Mouse (Mus musculus): ENCODE measurements around the gene AC129217.1. TPM values are rescaled to one million over a fixed set of nuclear protein-coding genes. Genes with fewer than 3 reads are reported as not detected.

AC129217.1 gene
- polyA plus RNA-seq (2021; fragmentation: Nextera tagmentation) = not detected in 2 replicates
- long read RNA-seq, experiment 1 = 0 reads
- long read RNA-seq, experiment 2, partial matches to known transcripts = 0 of 27 reads
- long read RNA-seq, experiment 2, other reads (novel, unspliced or antisense) = 27 of 27 reads

GRCm38 (mm10) chr19:8829660-8830059 lies at the start of gene AC129217.1:
Gene AC129217.1 (plus strand): TSS chr19:8829773.

GRCm38 (mm10) chr19:8786008-8786781 lies 43.4 kb upstream of the AC129217.1 start, which contains the start of gene Taf6l:
Gene Taf6l (minus strand): TSS chr19:8786417.

DNA sequence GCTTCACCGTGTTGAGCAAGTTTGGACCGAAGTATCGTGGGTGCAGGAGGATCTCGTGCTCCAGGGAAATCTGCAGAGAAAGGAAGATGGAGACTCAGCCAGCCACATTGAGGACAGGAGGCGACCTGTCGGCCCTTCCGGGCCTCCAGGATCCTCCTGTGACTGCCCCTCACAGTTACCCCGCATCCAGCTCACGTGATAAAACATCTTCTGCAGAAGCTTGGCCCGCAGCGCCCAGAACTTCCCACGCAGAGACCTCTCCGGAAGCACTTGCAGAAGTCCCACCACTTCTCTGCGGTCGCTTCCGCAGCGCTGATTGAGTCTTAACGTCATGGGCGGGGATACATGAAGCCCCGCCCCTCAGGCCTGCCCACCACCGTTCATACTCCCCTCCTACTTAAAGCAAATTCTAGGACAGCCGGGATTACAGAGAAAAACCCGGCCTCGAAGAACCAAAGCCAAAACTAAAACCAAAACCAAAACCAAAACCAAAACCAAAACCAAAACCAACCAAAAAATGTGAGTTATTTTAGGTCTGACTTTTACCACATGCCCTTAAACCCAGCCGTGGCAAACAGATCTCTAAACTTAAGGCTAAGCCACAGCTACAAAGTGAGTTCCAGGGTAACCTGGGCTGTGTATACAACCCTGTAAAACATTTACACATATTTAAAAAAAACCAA lies 31.2 kb upstream of the AC129217.1 start, which contains the start of gene Polr2g:
TSS of gene Polr2g (minus strand) at position 314 of the 683 bp plus-strand sequence.

GRCm38 (mm10) chr19:8802130-8802821 lies 27.3 kb upstream of the AC129217.1 start, which contains the start of gene Zbtb3:
Gene Zbtb3 (plus strand): TSS chr19:8802555.

DNA sequence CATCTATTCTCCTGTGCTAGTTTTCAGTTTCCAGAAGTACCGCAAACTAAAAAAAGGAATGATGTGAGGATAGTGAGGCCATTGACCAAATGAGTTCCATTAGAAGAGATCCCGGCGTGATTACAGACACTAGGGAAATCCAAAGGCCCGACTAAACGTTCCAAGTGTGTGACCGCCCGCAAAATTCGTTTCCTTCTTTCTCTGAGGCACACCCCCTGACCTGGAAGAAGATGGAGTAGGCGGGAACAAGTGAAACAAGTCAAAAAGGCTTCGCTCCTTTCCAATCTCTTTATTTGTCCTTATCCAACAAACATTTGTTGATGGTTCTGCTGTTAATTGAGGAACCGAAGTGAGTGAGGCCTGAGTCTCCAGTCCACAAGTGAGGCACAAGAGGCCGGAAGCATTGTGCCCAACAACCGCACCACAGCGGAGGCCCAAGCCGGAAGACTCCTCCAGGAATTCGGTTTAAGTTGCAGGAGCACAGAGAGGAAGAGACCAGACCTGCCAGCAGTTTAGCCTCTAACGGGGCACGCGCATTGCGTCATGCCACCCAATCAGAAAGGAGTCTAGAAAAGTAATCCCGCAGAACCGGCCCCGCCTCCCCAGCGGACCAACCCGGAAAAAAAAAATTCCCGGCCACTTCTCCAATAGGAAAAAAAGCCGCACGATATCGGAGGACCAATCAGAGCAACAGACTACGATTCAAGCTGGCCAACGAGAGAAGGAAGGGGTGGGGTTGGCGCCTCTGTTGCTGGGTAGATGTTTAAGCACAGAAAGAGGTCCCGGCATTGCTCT lies 10.6 kb upstream of the AC129217.1 start, which contains the start of gene Ttc9c:
TSS of gene Ttc9c (minus strand) at position 533 of the 795 bp plus-strand sequence.

GRCm38 (mm10) chr19:8819596-8820423 lies 9.8 kb upstream of the AC129217.1 start, which contains the start of gene Hnrnpul2:
Gene Hnrnpul2 (plus strand): TSS chr19:8820010.

DNA sequence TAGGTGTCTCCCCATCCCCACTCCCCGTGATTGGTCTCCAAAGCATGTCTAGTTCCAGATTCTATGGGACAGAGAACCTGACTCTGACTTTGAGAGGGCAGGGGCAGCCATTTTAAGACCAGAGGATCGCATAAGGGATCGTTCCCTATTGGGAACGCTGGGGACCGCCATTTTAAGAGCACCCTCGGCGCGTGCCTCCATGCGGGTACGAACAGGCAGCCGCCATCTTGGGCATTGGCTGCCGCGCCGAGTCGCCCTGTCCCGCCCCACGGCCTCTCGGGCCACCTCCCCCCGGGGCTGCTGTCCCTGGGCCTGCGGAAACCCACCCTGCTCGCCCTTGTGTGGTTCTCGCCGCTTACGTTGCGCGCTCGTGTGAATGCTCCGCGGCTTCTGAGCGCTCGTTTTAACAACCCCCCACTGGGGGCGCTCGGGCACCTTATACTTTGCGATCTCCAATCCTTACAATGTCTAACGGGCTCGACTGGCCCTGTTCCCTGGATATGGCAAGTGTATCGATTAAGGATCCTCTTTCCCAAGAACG lies 7.7 kb downstream of the AC129217.1 start, which contains the start of gene Bscl2:
TSS of gene Bscl2 (plus strand) at position 217 of the 541 bp plus-strand sequence.

GRCm38 (mm10) chr19:8839103-8839907 lies 9.7 kb downstream of the AC129217.1 start, which contains the start of gene Gng3:
Gene Gng3 (minus strand): TSS chr19:8839194.

GRCm38 (mm10) chr19:8850402-8850901 lies 20.9 kb downstream of the AC129217.1 start, which contains the start of gene Lrrn4cl:
Gene Lrrn4cl (plus strand): TSS chr19:8850768.

DNA sequence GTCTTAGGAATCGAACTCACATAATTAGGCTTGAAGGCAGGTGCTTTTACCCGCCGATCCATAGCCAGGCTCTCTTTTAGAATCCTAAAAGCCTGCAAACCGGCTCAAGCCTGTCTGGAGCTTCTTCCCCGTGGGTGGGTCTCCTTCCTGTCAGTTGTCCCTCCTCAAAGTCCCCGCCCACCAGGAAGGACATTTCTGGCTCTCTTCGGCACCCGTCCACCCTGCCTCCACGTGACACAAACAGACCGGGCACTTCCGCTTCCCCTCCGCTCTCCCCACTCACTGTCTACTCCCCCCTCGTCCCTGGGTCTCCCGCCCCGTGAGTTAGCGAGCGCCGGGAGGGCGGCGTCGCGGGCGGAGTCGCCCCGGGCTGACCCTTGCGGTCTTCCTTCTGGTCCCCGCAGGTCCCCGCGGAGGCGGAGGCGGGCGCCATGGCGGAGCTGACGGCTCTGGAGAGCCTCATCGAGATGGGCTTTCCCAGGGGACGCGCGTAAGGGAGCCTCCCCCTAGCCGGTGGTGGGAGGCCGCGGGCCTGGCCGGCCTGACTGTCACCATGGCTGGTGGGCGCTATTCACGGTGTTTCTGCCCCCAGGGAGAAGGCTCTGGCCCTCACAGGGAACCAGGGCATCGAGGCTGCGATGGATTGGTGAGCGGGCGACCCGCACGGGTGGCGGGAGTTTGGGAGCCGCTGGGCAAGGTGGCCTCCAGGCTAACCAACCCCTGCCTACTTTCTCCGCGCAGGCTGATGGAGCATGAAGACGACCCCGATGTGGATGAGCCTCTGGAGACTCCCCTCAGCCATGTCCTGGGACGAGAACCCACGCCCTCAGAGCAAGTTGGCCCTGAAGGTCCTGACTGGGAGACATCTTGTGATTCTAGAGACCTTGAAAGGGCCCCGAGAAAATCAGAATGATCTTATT lies 42.0 kb downstream of the AC129217.1 start, which contains the start of gene Ubxn1:
TSS of gene Ubxn1 (plus strand) at position 230 of the 920 bp plus-strand sequence.

GRCm38 (mm10) chr19:8880311-8881033 lies 50.9 kb downstream of the AC129217.1 start, which contains the start of gene Uqcc3:
Gene Uqcc3 (minus strand): TSS chr19:8880923.

GRCm38 (mm10) chr19:8883616-8884015 lies 54.0 kb downstream of the AC129217.1 start, which contains the start of the genes Lbhd1 and Gm49403:
Gene Lbhd1 (plus strand): TSS chr19:8883732.
Gene Gm49403 (plus strand): TSS chr19:8883930.

DNA sequence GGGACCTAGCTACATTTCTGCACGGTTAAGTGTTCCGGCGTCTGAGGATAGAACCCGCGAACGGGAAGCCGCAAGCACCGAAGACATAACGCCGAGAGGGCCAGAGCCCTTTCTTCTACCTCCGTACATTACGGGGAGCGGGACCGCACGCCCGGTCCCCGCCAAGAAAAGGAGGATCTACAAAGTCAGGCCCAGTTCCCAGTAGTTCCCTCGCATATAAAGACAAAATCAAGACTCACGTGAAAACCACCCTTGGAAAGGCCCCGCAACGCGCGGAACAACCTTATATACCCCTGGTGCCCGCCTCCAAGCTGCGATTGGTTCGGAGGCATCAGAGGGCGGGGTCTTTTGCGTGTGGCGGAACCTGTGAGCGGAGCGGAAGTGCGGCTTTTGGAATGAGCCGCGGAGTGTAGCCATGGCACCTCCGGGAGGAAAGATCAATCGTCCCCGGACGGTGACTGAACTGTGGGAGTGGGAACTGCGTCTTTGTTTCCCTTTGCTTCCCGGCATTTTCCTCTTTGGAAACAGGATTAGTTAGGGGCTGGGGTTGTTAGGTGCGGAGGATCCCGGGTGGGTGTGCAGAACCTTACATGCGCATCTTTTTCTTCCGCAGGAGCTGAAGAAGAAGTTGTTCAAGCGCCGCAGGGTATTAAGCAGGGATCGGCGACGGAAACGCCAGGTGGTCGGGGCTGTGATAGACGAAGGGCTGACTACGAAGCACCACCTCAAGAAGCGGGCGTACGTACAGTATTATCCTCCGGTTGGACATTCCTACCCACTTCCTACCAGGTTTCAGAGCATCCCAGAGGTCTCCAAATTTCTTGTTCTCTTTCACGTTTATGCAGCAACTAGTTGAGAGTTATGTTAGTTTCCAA lies 59.2 kb downstream of the AC129217.1 start, which contains the start of the genes 1810009A15Rik and Gm49416:
TSS of gene 1810009A15Rik (plus strand) at position 343 of the 875 bp plus-strand sequence.
TSS of gene Gm49416 (plus strand) at position 416 of the 875 bp plus-strand sequence.

